16 mouse cellular contexts compared by ENCODE assay signal in the genomic region with DNA sequence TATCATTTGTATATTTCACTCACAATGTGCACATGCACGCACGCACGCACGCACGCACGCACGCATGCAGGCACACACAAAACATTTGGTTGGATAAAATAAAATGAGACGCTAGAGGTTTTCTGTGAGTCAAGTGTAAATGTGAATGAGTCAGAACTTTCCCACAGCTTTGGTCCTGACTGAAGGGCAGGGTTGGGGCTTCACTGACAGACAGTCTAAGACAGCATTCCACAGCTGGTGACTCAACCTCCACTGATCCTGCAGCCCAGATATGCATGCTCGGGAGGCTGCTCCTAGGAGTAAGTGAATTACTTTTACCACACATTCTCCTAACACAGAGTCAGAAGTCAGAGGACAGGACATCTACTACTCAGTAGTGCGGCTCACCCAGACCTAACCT.
DNase-seq lines count a peak whose midpoint lies in the region; ATAC-seq lines count a peak whose summit lies in the region.
"Had no signal": no experiment of that assay in that cellular context is flagged by ENCODE, and none has a peak within 500 bp of the region (broad histone marks: within the 10 kb centered on the region; RNA-seq: fewer than 3 reads in every experiment).

No protein-coding gene starts in this region.

- H3K4me3 ChIP-seq in embryonic facial prominence, embryonic 14.5 days (ENCODE audit: low read depth, low read length) = no peak overlapping the region
- H3K4me3 ChIP-seq: erythroblast, embryonic 14.5 days; midbrain, embryonic 12.5 days had no signal

- ATAC-seq in embryonic facial prominence, embryonic 14.5 days (ENCODE audit: low read depth) = no peak

- DNase-seq in heart, adult 11 months = peak; percentile 84
- no peak for DNase-seq in heart, adult 18-20 months
- DNase-seq in urinary bladder, postnatal 25 days (ENCODE audit: low spot score) = peak; percentile 22
- DNase-seq in urinary bladder, adult 2 months (ENCODE audit: low spot score) = no peak
- peak; percentile 35 for DNase-seq in embryonic facial prominence, embryonic 14.5 days (ENCODE audit: low spot score)
- DNase-seq in left cerebral cortex, adult 11 months (ENCODE audit: low spot score) = no peak
- no peak for DNase-seq in left cerebral cortex, postnatal 4 days
- DNase-seq in layer of hippocampus, adult 18-20 months (ENCODE audit: low spot score in 2 of 2) = no peak
- DNase-seq: heart, postnatal 4 days; kidney, adult 11 months; kidney, postnatal 36 days; layer of hippocampus, postnatal 36 days; lung, postnatal 14 days; spleen, adult 18-20 months had no signal

- no peak overlapping the region for H3K4me2 ChIP-seq in embryonic facial prominence, embryonic 14.5 days (ENCODE audit: low read depth, low read length)
- H3K4me2 ChIP-seq: midbrain, embryonic 12.5 days had no signal

- intact Hi-C loops in left cerebral cortex, postnatal 4 days (cut with DNase I) = loop anchor here (10.0 kb wide), 1 partner anchor 62 kb away; the partner anchor contains the start of gene Jak1

- no peak overlapping the region for H3K9ac ChIP-seq in embryonic facial prominence, embryonic 14.5 days (ENCODE audit: low read depth, low read length)
- H3K9ac ChIP-seq: midbrain, embryonic 12.5 days had no signal

- no peaks in the 10 kb centered on the region for H3K27me3 ChIP-seq in embryonic facial prominence, embryonic 14.5 days (replicated peaks; ENCODE audit: control insufficient read depth, insufficient read depth, low read length)
- H3K27me3 ChIP-seq: midbrain, embryonic 12.5 days had no signal

- no peaks in the 10 kb centered on the region for H3K36me3 ChIP-seq in embryonic facial prominence, embryonic 14.5 days (ENCODE audit: control insufficient read depth, insufficient read depth, low read length)
- H3K36me3 ChIP-seq: midbrain, embryonic 12.5 days had no signal

- H3K27ac ChIP-seq in embryonic facial prominence, embryonic 14.5 days (replicated peaks; ENCODE audit: low read depth, low read length) = no peak overlapping the region
- H3K27ac ChIP-seq: midbrain, embryonic 12.5 days had no signal

- 88% methylated on average over 10 of the region's 10 CpGs for WGBS in embryonic facial prominence, embryonic 14.5 days

- peaks cover 11% of the 10 kb centered on the region; the same call in 1 of the 2 replicates for H3K4me1 ChIP-seq in embryonic facial prominence, embryonic 14.5 days (ENCODE audit: control insufficient read depth, insufficient read depth, low read length)
- H3K4me1 ChIP-seq: midbrain, embryonic 12.5 days had no signal

- no peaks in the 10 kb centered on the region for H3K9me3 ChIP-seq in embryonic facial prominence, embryonic 14.5 days (ENCODE audit: control insufficient read depth, low read length)
- H3K9me3 ChIP-seq: midbrain, embryonic 12.5 days had no signal

Comparison
In these comparisons a context has a peak if more than half of its experiments do, and no peak if none do; other contexts are left out.
1. DNase-seq: peak in heart, adult 11 months (single experiment), urinary bladder, postnatal 25 days (single experiment) and embryonic facial prominence, embryonic 14.5 days (single experiment); none in heart, adult 18-20 months (0 of 2), urinary bladder, adult 2 months (single experiment), left cerebral cortex, adult 11 months (single experiment), left cerebral cortex, postnatal 4 days (single experiment) and layer of hippocampus, adult 18-20 months (0 of 2).